Mouse (Mus musculus): ENCODE measurements around the gene Fbxo9. TPM values are rescaled to one million over a fixed set of nuclear protein-coding genes. Genes with fewer than 3 reads are reported as not detected.

Gene Fbxo9
- polyA plus RNA-seq (2012; rRNA removed) = 60.7 and 71.6 TPM in 2 replicates

DNA sequence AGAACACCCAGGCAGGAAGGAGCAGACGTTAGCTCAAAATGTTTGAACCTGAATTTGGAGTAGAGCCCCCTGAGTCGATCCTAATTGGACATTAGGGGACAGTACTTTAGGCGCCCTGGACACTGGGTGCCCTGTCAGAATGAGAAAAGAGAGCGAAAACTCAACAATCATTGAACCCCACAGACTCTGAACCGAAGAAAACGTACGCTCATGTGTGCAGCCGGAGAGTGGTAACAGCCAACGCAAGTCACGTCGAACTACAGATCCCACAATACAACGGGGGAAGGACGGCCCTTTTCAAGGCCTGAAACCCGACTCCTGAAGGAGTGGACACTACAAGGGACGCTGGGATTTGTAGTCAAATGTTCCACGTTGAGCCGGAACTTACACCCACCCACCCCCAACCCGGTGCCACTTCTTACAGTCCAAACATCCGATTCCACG lies at the start of gene Fbxo9, which contains the start of gene Ick:
Gene Fbxo9, minus strand, starts transcription at position 270 of the 444 bp plus-strand sequence.
Gene Ick, plus strand, starts transcription at position 397 of the 444 bp plus-strand sequence.

DNA sequence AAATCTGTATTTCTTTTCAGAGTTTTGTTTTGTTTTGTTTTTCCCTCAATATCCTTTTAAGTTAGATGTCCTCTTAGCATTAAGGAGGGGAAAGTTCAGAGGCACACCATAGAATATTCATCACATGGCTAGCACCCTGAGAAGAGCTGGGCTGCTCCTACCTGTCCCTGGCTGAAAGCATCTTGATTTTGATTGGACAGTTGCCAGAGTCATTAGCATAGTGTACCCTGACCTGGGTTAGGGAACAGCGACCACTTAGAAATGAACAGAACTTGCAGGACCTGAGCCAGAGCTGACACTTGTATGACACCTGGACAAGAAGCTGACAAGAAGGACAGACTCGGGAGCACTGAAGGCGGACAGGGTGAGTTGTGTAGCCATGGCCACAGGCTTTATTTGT lies 57.2 kb downstream of the Fbxo9 start, which contains the start of gene Gcm1:
Gene Gcm1, plus strand, starts transcription at position 248 of the 400 bp plus-strand sequence.

Other genes with a start within 250 kb of the Fbxo9 start
- gene Elovl5, start 191.7 kb downstream of the Fbxo9 start, polyA plus RNA-seq (2012; rRNA removed) = 9.8 and 11.2 TPM in 2 replicates
- gene Gcm1, start 57.1 kb downstream of the Fbxo9 start, polyA plus RNA-seq (2012; rRNA removed) = not detected in 2 replicates
- 3.5 and 4.2 TPM in 2 replicates for gene Ick, start 127 bp upstream of the Fbxo9 start, polyA plus RNA-seq (2012; rRNA removed)
- 19.2 and 19.8 TPM in 2 replicates for gene Gsta4, start 73.7 kb upstream of the Fbxo9 start, polyA plus RNA-seq (2012; rRNA removed)
- gene Gsta1, start 121.6 kb upstream of the Fbxo9 start, polyA plus RNA-seq (2012; rRNA removed) = 0.05 and 0.07 TPM in 2 replicates
- not detected in 2 replicates for gene Gm3776, start 148.1 kb upstream of the Fbxo9 start, polyA plus RNA-seq (2012; rRNA removed)
- 0.03 TPM in 1 of 2 replicates, not detected in the other for gene Gm10639, start 180.9 kb upstream of the Fbxo9 start, polyA plus RNA-seq (2012; rRNA removed)
- gene Omt2a, start 205.7 kb upstream of the Fbxo9 start, polyA plus RNA-seq (2012; rRNA removed) = not detected in 2 replicates
- gene Omt2b, start 218.5 kb upstream of the Fbxo9 start, polyA plus RNA-seq (2012; rRNA removed) = not detected in 2 replicates
- gene Gsta2, start 246.7 kb upstream of the Fbxo9 start, polyA plus RNA-seq (2012; rRNA removed) = 0.09 and 0.16 TPM in 2 replicates

Measured in liver, embryonic 14 days (tissue).